Mouse (Mus musculus): ENCODE results near the gene Ecel1. TPM values are rescaled to one million over a fixed set of nuclear protein-coding genes. Genes with fewer than 3 reads are reported as not detected.

The Ecel1 gene
- polyA plus RNA-seq, 1 experiment from 2014 or later: 5.1 TPM

GRCm38 (mm10) chr1:87141550-87141949 lies 14.8 kb downstream of the Ecel1 start:
- Histone ChIP-seq H3K36me3 (ENCODE audit: control insufficient read depth, insufficient read depth, low read length) (no peaks in the 10 kb centered on the region), H3K9me3 (ENCODE audit: control insufficient read depth, low read length) (no peaks in the 10 kb centered on the region), H3K4me1 (ENCODE audit: control insufficient read depth, insufficient read depth, low read length) (peaks cover 14% of the 10 kb centered on the region; the same call in 1 of the 2 replicates), H3K27ac (replicated peaks; ENCODE audit: low read depth, low read length) (no peak overlapping the region), H3K4me3 (replicated peaks; ENCODE audit: low read depth, low read length) (no peak overlapping the region), H3K27me3 (ENCODE audit: control insufficient read depth, insufficient read depth, low read length) (no peaks in the 10 kb centered on the region), H3K9ac (replicated peaks; ENCODE audit: low read length) (no peak overlapping the region), H3K4me2 (ENCODE audit: low read length) (no peak overlapping the region)
- ATAC-seq (ENCODE audit: low FRiP score, low TSS enrichment) (no peak), DNase-seq (no peak)
- 83% methylated on average over 4 of the region's 4 CpGs for WGBS

- no peak overlapping the region for H3K27ac ChIP-seq (replicated peaks; ENCODE audit: low read depth, low read length)
- no peaks in the 10 kb centered on the region for H3K36me3 ChIP-seq (ENCODE audit: control insufficient read depth, insufficient read depth, low read length)
- no peak overlapping the region for H3K9ac ChIP-seq (replicated peaks; ENCODE audit: low read length)
- DNase-seq: no peak
- H3K9me3 ChIP-seq (ENCODE audit: control insufficient read depth, low read length): no peaks in the 10 kb centered on the region
- no peaks in the 10 kb centered on the region for H3K4me1 ChIP-seq (ENCODE audit: control insufficient read depth, insufficient read depth, low read length)
- no peak overlapping the region for H3K4me2 ChIP-seq (ENCODE audit: low read length)
- H3K4me3 ChIP-seq (replicated peaks; ENCODE audit: low read depth, low read length): no peak overlapping the region
- ATAC-seq (ENCODE audit: low FRiP score, low TSS enrichment): no peak
- WGBS: 90% methylated on average over 4 of the region's 4 CpGs
- peaks cover 20% of the 10 kb centered on the region; the same call in 1 of the 2 replicates for H3K27me3 ChIP-seq (ENCODE audit: control insufficient read depth, insufficient read depth, low read length)
Observed at GRCm38 (mm10) chr1:87131803-87132202, 24.5 kb downstream of the Ecel1 start.

GRCm38 (mm10) chr1:87127206-87128030 lies 28.9 kb downstream of the Ecel1 start:
- 7% methylated on average over 43 of the region's 43 CpGs for WGBS
- Histone ChIP-seq H3K9me3 (ENCODE audit: control insufficient read depth, low read length) (no peaks in the 10 kb centered on the region), H3K4me3 (replicated peaks; ENCODE audit: low read depth, low read length) (peak overlapping the region; percentile 17), H3K27ac (replicated peaks; ENCODE audit: low read depth, low read length) (no peak overlapping the region), H3K27me3 (ENCODE audit: control insufficient read depth, insufficient read depth, low read length) (peaks cover 25% of the 10 kb centered on the region), H3K36me3 (ENCODE audit: control insufficient read depth, insufficient read depth, low read length) (no peaks in the 10 kb centered on the region), H3K9ac (replicated peaks; ENCODE audit: low read length) (no peak overlapping the region), H3K4me2 (ENCODE audit: low read length) (peak overlapping the region; percentile 37), H3K4me1 (ENCODE audit: control insufficient read depth, insufficient read depth, low read length) (no peaks in the 10 kb centered on the region)
- DNase-seq: peak; percentile 37
- ATAC-seq (ENCODE audit: low FRiP score, low TSS enrichment): no peak

GRCm38 (mm10) chr1:87124673-87125072 lies 31.6 kb downstream of the Ecel1 start, which contains the start of gene Akp3:
TSS of gene Akp3 (plus strand) at chr1:87124973.
- Histone ChIP-seq H3K36me3 (ENCODE audit: control insufficient read depth, insufficient read depth, low read length) (no peaks in the 10 kb centered on the region), H3K27me3 (ENCODE audit: control insufficient read depth, insufficient read depth, low read length) (peaks cover 25% of the 10 kb centered on the region), H3K9me3 (ENCODE audit: control insufficient read depth, low read length) (no peaks in the 10 kb centered on the region), H3K4me3 (replicated peaks; ENCODE audit: low read depth, low read length) (no peak within 1 kb of the TSS), H3K4me2 (ENCODE audit: low read length) (no peak within 1 kb of the TSS), H3K4me1 (ENCODE audit: control insufficient read depth, insufficient read depth, low read length) (no peaks in the 10 kb centered on the region), H3K9ac (replicated peaks; ENCODE audit: low read length) (no peak within 1 kb of the TSS), H3K27ac (replicated peaks; ENCODE audit: low read depth, low read length) (no peak within 1 kb of the TSS)
- ATAC-seq (ENCODE audit: low FRiP score, low TSS enrichment) (no peak), DNase-seq (no peak)
- 70% methylated on average over 6 of the region's 6 CpGs for WGBS

GRCm38 (mm10) chr1:87114784-87115183 lies 41.5 kb downstream of the Ecel1 start:
- H3K4me1 ChIP-seq (ENCODE audit: control insufficient read depth, insufficient read depth, low read length): no peaks in the 10 kb centered on the region
- ATAC-seq (ENCODE audit: low FRiP score, low TSS enrichment): no peak
- no peaks in the 10 kb centered on the region for H3K27me3 ChIP-seq (ENCODE audit: control insufficient read depth, insufficient read depth, low read length)
- no peak overlapping the region for H3K27ac ChIP-seq (replicated peaks; ENCODE audit: low read depth, low read length)
- H3K36me3 ChIP-seq (ENCODE audit: control insufficient read depth, insufficient read depth, low read length): no peaks in the 10 kb centered on the region
- no peak overlapping the region for H3K9ac ChIP-seq (replicated peaks; ENCODE audit: low read length)
- 84% methylated on average over 1 of the region's 1 CpGs for WGBS
- no peak overlapping the region for H3K4me3 ChIP-seq (replicated peaks; ENCODE audit: low read depth, low read length)
- DNase-seq: no peak
- H3K9me3 ChIP-seq (ENCODE audit: control insufficient read depth, low read length): no peaks in the 10 kb centered on the region
- H3K4me2 ChIP-seq (ENCODE audit: low read length): no peak overlapping the region

- Histone ChIP-seq H3K9me3 (ENCODE audit: control insufficient read depth, low read length) (no peaks in the 10 kb centered on the region), H3K4me3 (replicated peaks; ENCODE audit: low read depth, low read length) (no peak overlapping the region), H3K4me1 (ENCODE audit: control insufficient read depth, insufficient read depth, low read length) (no peaks in the 10 kb centered on the region), H3K36me3 (ENCODE audit: control insufficient read depth, insufficient read depth, low read length) (no peaks in the 10 kb centered on the region), H3K27ac (replicated peaks; ENCODE audit: low read depth, low read length) (no peak overlapping the region), H3K4me2 (ENCODE audit: low read length) (no peak overlapping the region), H3K9ac (replicated peaks; ENCODE audit: low read length) (no peak overlapping the region), H3K27me3 (ENCODE audit: control insufficient read depth, insufficient read depth, low read length) (no peaks in the 10 kb centered on the region)
- WGBS: 33% methylated on average over 9 of the region's 9 CpGs
- no peak for DNase-seq
- no peak for ATAC-seq (ENCODE audit: low FRiP score, low TSS enrichment)
Observed at GRCm38 (mm10) chr1:87111719-87112354, 44.5 kb downstream of the Ecel1 start.

- Histone ChIP-seq H3K9ac (replicated peaks; ENCODE audit: low read length) (no peak overlapping the region), H3K4me3 (replicated peaks; ENCODE audit: low read depth, low read length) (no peak overlapping the region), H3K27ac (replicated peaks; ENCODE audit: low read depth, low read length) (no peak overlapping the region), H3K9me3 (ENCODE audit: control insufficient read depth, low read length) (no peaks in the 10 kb centered on the region), H3K4me2 (ENCODE audit: low read length) (no peak overlapping the region), H3K27me3 (ENCODE audit: control insufficient read depth, insufficient read depth, low read length) (no peaks in the 10 kb centered on the region), H3K36me3 (ENCODE audit: control insufficient read depth, insufficient read depth, low read length) (no peaks in the 10 kb centered on the region), H3K4me1 (ENCODE audit: control insufficient read depth, insufficient read depth, low read length) (no peaks in the 10 kb centered on the region)
- ATAC-seq (ENCODE audit: low FRiP score, low TSS enrichment): no peak
- WGBS: 82% methylated on average over 4 of the region's 4 CpGs
- DNase-seq: no peak
Observed at GRCm38 (mm10) chr1:87108564-87108963, 47.8 kb downstream of the Ecel1 start.

- Histone ChIP-seq H3K9ac (replicated peaks; ENCODE audit: low read length) (no peak overlapping the region), H3K9me3 (ENCODE audit: control insufficient read depth, low read length) (no peaks in the 10 kb centered on the region), H3K27me3 (ENCODE audit: control insufficient read depth, insufficient read depth, low read length) (no peaks in the 10 kb centered on the region), H3K4me1 (ENCODE audit: control insufficient read depth, insufficient read depth, low read length) (no peaks in the 10 kb centered on the region), H3K27ac (replicated peaks; ENCODE audit: low read depth, low read length) (no peak overlapping the region), H3K4me3 (replicated peaks; ENCODE audit: low read depth, low read length) (no peak overlapping the region), H3K4me2 (ENCODE audit: low read length) (no peak overlapping the region), H3K36me3 (ENCODE audit: control insufficient read depth, insufficient read depth, low read length) (no peaks in the 10 kb centered on the region)
- DNase-seq: no peak
- no peak for ATAC-seq (ENCODE audit: low FRiP score, low TSS enrichment)
- WGBS: 80% methylated on average over 8 of the region's 8 CpGs
Observed at GRCm38 (mm10) chr1:87106536-87106935, 49.8 kb downstream of the Ecel1 start.

GRCm38 (mm10) chr1:87103936-87104335 lies 52.4 kb downstream of the Ecel1 start:
- Histone ChIP-seq H3K36me3 (ENCODE audit: control insufficient read depth, insufficient read depth, low read length) (no peaks in the 10 kb centered on the region), H3K9me3 (ENCODE audit: control insufficient read depth, low read length) (no peaks in the 10 kb centered on the region), H3K27ac (replicated peaks; ENCODE audit: low read depth, low read length) (no peak overlapping the region), H3K4me3 (replicated peaks; ENCODE audit: low read depth, low read length) (no peak overlapping the region), H3K4me2 (ENCODE audit: low read length) (no peak overlapping the region), H3K9ac (replicated peaks; ENCODE audit: low read length) (no peak overlapping the region), H3K27me3 (ENCODE audit: control insufficient read depth, insufficient read depth, low read length) (no peaks in the 10 kb centered on the region), H3K4me1 (ENCODE audit: control insufficient read depth, insufficient read depth, low read length) (no peaks in the 10 kb centered on the region)
- ATAC-seq (ENCODE audit: low FRiP score, low TSS enrichment): no peak
- DNase-seq: no peak
- 71% methylated on average over 1 of the region's 1 CpGs for WGBS

Measured in midbrain, embryonic 14.5 days (tissue).